Mouse (Mus musculus): ENCODE measurements at regions not wholly inside any gene's neighbourhood (a gene's known extent, or its start where the extent isn't known, plus 50 kb on each side); places are given as distances from the start of the nearest gene placed in this dataset.

- DNase-seq = peak; percentile 15
Observed at GRCm38 (mm10) chr5:148608178-148608577, 55.6 kb upstream of the Ubl3 start.

- DNase-seq = no peak
Observed at GRCm38 (mm10) chr5:148605730-148606129, 53.1 kb upstream of the Ubl3 start.

All from liver (tissue).